ENCODE assay signal across 17 mouse cellular contexts in the genomic region with DNA sequence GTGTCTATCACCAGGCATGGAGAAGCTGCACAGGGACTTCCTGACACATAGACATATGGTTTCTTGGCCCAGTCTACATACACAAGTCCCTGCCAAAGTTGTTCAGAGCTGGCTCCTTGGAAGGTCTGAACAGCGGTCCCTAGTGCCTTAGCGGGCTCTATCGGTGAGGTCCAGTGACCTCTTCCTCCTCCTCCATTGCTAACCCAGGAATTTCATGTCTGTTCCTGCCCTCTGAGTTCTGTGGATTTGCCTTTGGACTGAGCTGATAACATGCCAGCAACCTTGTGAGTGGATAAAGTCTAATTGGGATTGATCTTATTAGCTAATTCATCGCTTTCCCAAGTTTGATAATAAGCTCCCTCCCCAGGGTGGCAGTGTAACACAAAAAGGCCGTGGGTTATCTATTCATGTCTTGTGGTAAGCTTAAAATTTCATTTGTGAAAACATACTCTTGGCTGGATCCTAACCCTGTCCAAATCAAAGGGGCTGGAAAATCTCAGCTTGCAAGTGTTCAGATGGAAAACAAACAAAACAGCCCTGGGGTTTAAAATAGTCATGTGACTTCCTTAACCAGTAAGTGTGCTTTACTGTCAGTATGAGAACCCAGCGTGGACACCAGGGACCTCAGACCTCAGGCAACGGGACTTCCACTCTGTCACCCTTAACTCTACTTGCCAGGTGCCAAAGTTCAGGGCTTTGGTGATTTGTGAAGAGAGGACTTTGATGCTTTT. TPM values are rescaled to one million over a fixed set of nuclear protein-coding genes. Genes with fewer than 3 reads are reported as not detected.
DNase-seq lines count a peak whose midpoint lies in the region; ATAC-seq and TF ChIP-seq lines count a peak whose summit lies in the region.
"Had no signal": no experiment of that assay in that cellular context is flagged by ENCODE, and none has a peak within 500 bp of the region (broad histone marks: within the 10 kb centered on the region; RNA-seq: fewer than 3 reads in every experiment).

No protein-coding gene starts in this region.

- H3K4me2 ChIP-seq in forebrain, embryonic 14.5 days (ENCODE audit: low read length): no peak overlapping the region
- H3K4me2 ChIP-seq in kidney, postnatal 0 days (ENCODE audit: low read length): no peak overlapping the region
- no peak overlapping the region for H3K4me2 ChIP-seq in kidney, embryonic 16.5 days (replicated peaks; ENCODE audit: low read depth, low read length)
- H3K4me2 ChIP-seq in midbrain, embryonic 16.5 days (ENCODE audit: low read length): no peak overlapping the region
- no peak overlapping the region for H3K4me2 ChIP-seq in midbrain, embryonic 11.5 days
- H3K4me2 ChIP-seq: embryonic facial prominence, embryonic 13.5 days; forebrain, embryonic 12.5 days; hindbrain, embryonic 13.5 days; midbrain, embryonic 13.5 days had no signal

- H3K27ac ChIP-seq in forebrain, embryonic 14.5 days (ENCODE audit: low read depth, low read length): no peak overlapping the region
- H3K27ac ChIP-seq in forebrain, embryonic 10.5 days: no peak overlapping the region
- H3K27ac ChIP-seq in kidney, postnatal 0 days: no peak overlapping the region
- no peak overlapping the region for H3K27ac ChIP-seq in kidney, embryonic 16.5 days (ENCODE audit: low read length)
- no peak overlapping the region for H3K27ac ChIP-seq in midbrain, embryonic 16.5 days (ENCODE audit: low read length)
- no peak overlapping the region for H3K27ac ChIP-seq in midbrain, embryonic 11.5 days (ENCODE audit: low read depth, low read length)
- peak overlapping the region; percentile 83 for H3K27ac ChIP-seq in small intestine, adult 2 months (ENCODE audit: insufficient read depth, low read depth, low read length)
- no peak overlapping the region for H3K27ac ChIP-seq in kidney, adult 2 months (ENCODE audit: insufficient read depth, low read depth, low read length)
- H3K27ac ChIP-seq: embryonic facial prominence, embryonic 13.5 days; forebrain, embryonic 12.5 days; hindbrain, embryonic 13.5 days; midbrain, embryonic 13.5 days had no signal

- WGBS in forebrain, embryonic 14.5 days: 52% methylated on average over 7 of the region's 7 CpGs
- WGBS in forebrain, embryonic 10.5 days: 77% methylated on average over 7 of the region's 7 CpGs
- 66% methylated on average over 7 of the region's 7 CpGs for WGBS in kidney, postnatal 0 days
- 78% methylated on average over 7 of the region's 7 CpGs for WGBS in kidney, embryonic 16.5 days
- 60% methylated on average over 7 of the region's 7 CpGs for WGBS in midbrain, embryonic 16.5 days
- WGBS in midbrain, embryonic 11.5 days: 81% methylated on average over 7 of the region's 7 CpGs
- WGBS in small intestine, adult 2 months: 19% methylated on average over 7 of the region's 7 CpGs
- 72% methylated on average over 7 of the region's 7 CpGs for WGBS in kidney, adult 2 months

- no peak for ATAC-seq in forebrain, embryonic 14.5 days
- ATAC-seq in kidney, postnatal 0 days (replicated peaks; ENCODE audit: low FRiP score, low read depth): no peak
- no peak for ATAC-seq in kidney, embryonic 16.5 days (ENCODE audit: low FRiP score, low TSS enrichment)
- 0 out of 2 replicates have a peak, but pooled peaks have one; percentile 25 for ATAC-seq in midbrain, embryonic 16.5 days
- no peak for ATAC-seq in midbrain, embryonic 11.5 days (ENCODE audit: low FRiP score)
- ATAC-seq: midbrain, embryonic 13.5 days had no signal

- no peak overlapping the region for H3K4me3 ChIP-seq in forebrain, embryonic 14.5 days (ENCODE audit: low read depth, low read length)
- no peak overlapping the region for H3K4me3 ChIP-seq in forebrain, embryonic 10.5 days
- no peak overlapping the region for H3K4me3 ChIP-seq in kidney, postnatal 0 days (replicated peaks; ENCODE audit: low read depth, low read length)
- H3K4me3 ChIP-seq in kidney, embryonic 16.5 days (ENCODE audit: low read length): no peak overlapping the region
- no peak overlapping the region for H3K4me3 ChIP-seq in midbrain, embryonic 16.5 days (ENCODE audit: low read depth, low read length)
- no peak overlapping the region for H3K4me3 ChIP-seq in midbrain, embryonic 11.5 days (ENCODE audit: low read depth, low read length)
- H3K4me3 ChIP-seq in small intestine, adult 2 months (ENCODE audit: low read depth, low read length): no peak overlapping the region
- H3K4me3 ChIP-seq in kidney, adult 2 months (ENCODE audit: insufficient read depth, low read depth, low read length): no peak overlapping the region
- H3K4me3 ChIP-seq: embryonic facial prominence, embryonic 13.5 days; forebrain, embryonic 12.5 days; hindbrain, embryonic 13.5 days; midbrain, embryonic 13.5 days had no signal

- H3K36me3 ChIP-seq in forebrain, embryonic 14.5 days (ENCODE audit: control insufficient read depth, insufficient read depth, low read length): no peaks in the 10 kb centered on the region
- H3K36me3 ChIP-seq in forebrain, embryonic 10.5 days (replicated peaks): no peaks in the 10 kb centered on the region
- H3K36me3 ChIP-seq in kidney, postnatal 0 days (ENCODE audit: insufficient read depth, low read length): no peaks in the 10 kb centered on the region
- H3K36me3 ChIP-seq in kidney, embryonic 16.5 days (ENCODE audit: insufficient read depth, low read length): no peaks in the 10 kb centered on the region
- H3K36me3 ChIP-seq in midbrain, embryonic 16.5 days (ENCODE audit: control insufficient read depth, insufficient read depth, low read length): no peaks in the 10 kb centered on the region
- no peaks in the 10 kb centered on the region for H3K36me3 ChIP-seq in midbrain, embryonic 11.5 days (ENCODE audit: control insufficient read depth, insufficient read depth, low read length)
- no peaks in the 10 kb centered on the region for H3K36me3 ChIP-seq in small intestine, adult 2 months (ENCODE audit: control insufficient read depth, insufficient read depth, low read length)
- H3K36me3 ChIP-seq in kidney, adult 2 months (ENCODE audit: control insufficient read depth, insufficient read depth, low read length): no peaks in the 10 kb centered on the region
- H3K36me3 ChIP-seq: embryonic facial prominence, embryonic 13.5 days; forebrain, embryonic 12.5 days; hindbrain, embryonic 13.5 days; midbrain, embryonic 13.5 days had no signal

- H3K27me3 ChIP-seq in forebrain, embryonic 14.5 days (replicated peaks; ENCODE audit: control insufficient read depth, insufficient read depth, low read length): no peaks in the 10 kb centered on the region
- H3K27me3 ChIP-seq in forebrain, embryonic 10.5 days (ENCODE audit: poor library complexity, severe bottlenecking): peaks cover 30% of the 10 kb centered on the region
- H3K27me3 ChIP-seq in kidney, postnatal 0 days (ENCODE audit: insufficient read depth, low read length): no peaks in the 10 kb centered on the region
- H3K27me3 ChIP-seq in kidney, embryonic 16.5 days (ENCODE audit: insufficient read depth, low read length): no peaks in the 10 kb centered on the region
- H3K27me3 ChIP-seq in midbrain, embryonic 16.5 days (ENCODE audit: control insufficient read depth, insufficient read depth, low read depth, low read length): no peaks in the 10 kb centered on the region
- H3K27me3 ChIP-seq in midbrain, embryonic 11.5 days (ENCODE audit: control insufficient read depth, insufficient read depth, low read length): no peaks in the 10 kb centered on the region
- no peaks in the 10 kb centered on the region for H3K27me3 ChIP-seq in small intestine, adult 2 months (ENCODE audit: control insufficient read depth, insufficient read depth, low read length)
- H3K27me3 ChIP-seq in kidney, adult 2 months (replicated peaks; ENCODE audit: control insufficient read depth, insufficient read depth, low read length): no peaks in the 10 kb centered on the region
- H3K27me3 ChIP-seq: embryonic facial prominence, embryonic 13.5 days; hindbrain, embryonic 13.5 days; midbrain, embryonic 13.5 days had no signal

- no peak overlapping the region for H3K9ac ChIP-seq in forebrain, embryonic 14.5 days (ENCODE audit: low read length)
- H3K9ac ChIP-seq in kidney, postnatal 0 days (ENCODE audit: low read depth, low read length): no peak overlapping the region
- H3K9ac ChIP-seq in kidney, embryonic 16.5 days (replicated peaks; ENCODE audit: low read length): no peak overlapping the region
- no peak overlapping the region for H3K9ac ChIP-seq in midbrain, embryonic 16.5 days (ENCODE audit: low read depth, low read length)
- no peak overlapping the region for H3K9ac ChIP-seq in midbrain, embryonic 11.5 days (ENCODE audit: low read length)
- H3K9ac ChIP-seq: embryonic facial prominence, embryonic 13.5 days; forebrain, embryonic 12.5 days; hindbrain, embryonic 13.5 days; midbrain, embryonic 13.5 days had no signal

- no peak for TF ChIP-seq POLR2A in small intestine, adult 2 months (IDR thresholded peaks at IDR 0.05; ENCODE audit: low read depth, low read length)
- TF ChIP-seq POLR2A in kidney, adult 2 months (IDR thresholded peaks at IDR 0.05; ENCODE audit: low read depth, low read length): no peak

- 0 out of 2 replicates have a peak, but pooled peaks have one; percentile 2 for TF ChIP-seq CTCF in kidney, postnatal 0 days (IDR thresholded peaks at IDR 0.05; ENCODE audit: low read depth)
- no peak for TF ChIP-seq CTCF in small intestine, adult 2 months (IDR thresholded peaks at IDR 0.05; ENCODE audit: extremely low read depth, insufficient read length, insufficient replicate concordance, low read depth, low read length)
- TF ChIP-seq CTCF in kidney, adult 2 months (conservative IDR thresholded peaks at IDR 0.05; ENCODE audit: insufficient read depth, insufficient read length, low read depth, low read length): no peak; the same call in 1 of the 2 replicates

- H3K9me3 ChIP-seq in forebrain, embryonic 14.5 days (replicated peaks; ENCODE audit: control insufficient read depth, low read length): no peaks in the 10 kb centered on the region
- H3K9me3 ChIP-seq in forebrain, embryonic 10.5 days: peaks cover 3% of the 10 kb centered on the region; the same call in 1 of the 2 replicates
- no peaks in the 10 kb centered on the region for H3K9me3 ChIP-seq in kidney, postnatal 0 days (replicated peaks; ENCODE audit: low read length)
- H3K9me3 ChIP-seq in kidney, embryonic 16.5 days (ENCODE audit: low read length): no peaks in the 10 kb centered on the region
- H3K9me3 ChIP-seq in midbrain, embryonic 16.5 days (replicated peaks; ENCODE audit: control insufficient read depth, low read length, poor library complexity, severe bottlenecking): no peaks in the 10 kb centered on the region
- H3K9me3 ChIP-seq in midbrain, embryonic 11.5 days (ENCODE audit: control insufficient read depth, low read length): no peaks in the 10 kb centered on the region
- H3K9me3 ChIP-seq: embryonic facial prominence, embryonic 13.5 days; forebrain, embryonic 12.5 days; hindbrain, embryonic 13.5 days; midbrain, embryonic 13.5 days had no signal

- DNase-seq in forebrain, embryonic 14.5 days (ENCODE audit: low spot score): peak; percentile 27
- DNase-seq in forebrain, embryonic 10.5 days (ENCODE audit: extremely low spot score, low spot score): no peak
- no peak for DNase-seq in kidney, postnatal 0 days (ENCODE audit: low spot score)
- DNase-seq in midbrain, embryonic 11.5 days (ENCODE audit: low spot score, missing footprints): no peak
- no peak for DNase-seq in kidney, adult 2 months
- DNase-seq: cerebellum, adult 11 months; cerebellum, postnatal 36 days; kidney, adult 8-10 months; lung, postnatal 14 days had no signal

- no peaks in the 10 kb centered on the region; the same call in 1 of the 2 replicates for H3K4me1 ChIP-seq in forebrain, embryonic 14.5 days (ENCODE audit: control insufficient read depth, insufficient read depth, low read length)
- H3K4me1 ChIP-seq in forebrain, embryonic 10.5 days: peaks cover 5% of the 10 kb centered on the region
- peaks cover 11% of the 10 kb centered on the region for H3K4me1 ChIP-seq in kidney, postnatal 0 days (replicated peaks; ENCODE audit: insufficient read depth, low read length)
- 0 out of 2 replicates have a peak, but pooled peaks cover 10% of the 10 kb centered on the region for H3K4me1 ChIP-seq in kidney, embryonic 16.5 days (ENCODE audit: insufficient read depth, low read length)
- H3K4me1 ChIP-seq in midbrain, embryonic 16.5 days (ENCODE audit: control insufficient read depth, insufficient read depth, low read length): 0 out of 2 replicates have a peak, but pooled peaks cover 2% of the 10 kb centered on the region
- H3K4me1 ChIP-seq in midbrain, embryonic 11.5 days (ENCODE audit: control insufficient read depth, insufficient read depth, low read length): no peaks in the 10 kb centered on the region
- peaks cover 20% of the 10 kb centered on the region; the same call in 1 of the 2 replicates for H3K4me1 ChIP-seq in small intestine, adult 2 months (ENCODE audit: control insufficient read depth, insufficient read depth, insufficient read length, low read length)
- no peaks in the 10 kb centered on the region for H3K4me1 ChIP-seq in kidney, adult 2 months (ENCODE audit: control insufficient read depth, insufficient read depth, low read length)
- H3K4me1 ChIP-seq: midbrain, embryonic 13.5 days had no signal

RNA-seq across cellular contexts. Expression of a gene that starts 3.5 kb away (rescaled TPM):
- polyA plus RNA-seq in forebrain, embryonic 14.5 days (2014; fragmentation: Nextera tagmentation; extraction: Ambion mirVana): not detected in 2 replicates
- not detected in 2 replicates for polyA plus RNA-seq in forebrain, embryonic 10.5 days (2016; fragmentation: Nextera tagmentation; extraction: Ambion mirVana)
- polyA plus RNA-seq in kidney, postnatal 0 days (2015; fragmentation: Nextera tagmentation; extraction: Ambion mirVana): not detected in 2 replicates
- not detected in 2 replicates for polyA plus RNA-seq in kidney, embryonic 16.5 days (2015; fragmentation: Nextera tagmentation; extraction: Ambion mirVana)
- 0.25 TPM in 1 of 2 replicates, not detected in the other for polyA plus RNA-seq in midbrain, embryonic 16.5 days (2015; fragmentation: Nextera tagmentation; extraction: Ambion mirVana)
- not detected in 2 replicates for polyA plus RNA-seq in midbrain, embryonic 11.5 days (2014; fragmentation: Nextera tagmentation; extraction: Ambion mirVana)
- polyA plus RNA-seq in small intestine, adult 2 months (2012; rRNA removed): not detected in 2 replicates
- 0.09 TPM in 1 of 2 replicates, not detected in the other for polyA plus RNA-seq in kidney, adult 2 months (2012; rRNA removed)
- polyA plus RNA-seq: embryonic facial prominence, embryonic 13.5 days; forebrain, embryonic 12.5 days; hindbrain, embryonic 13.5 days; limb, embryonic 11.5 days; midbrain, embryonic 13.5 days had no signal
